Mouse (Mus musculus): ENCODE measurements at regions not wholly inside any gene's neighbourhood (a gene's known extent, or its start where the extent isn't known, plus 50 kb on each side); places are given as distances from the start of the nearest gene placed in this dataset.

DNA sequence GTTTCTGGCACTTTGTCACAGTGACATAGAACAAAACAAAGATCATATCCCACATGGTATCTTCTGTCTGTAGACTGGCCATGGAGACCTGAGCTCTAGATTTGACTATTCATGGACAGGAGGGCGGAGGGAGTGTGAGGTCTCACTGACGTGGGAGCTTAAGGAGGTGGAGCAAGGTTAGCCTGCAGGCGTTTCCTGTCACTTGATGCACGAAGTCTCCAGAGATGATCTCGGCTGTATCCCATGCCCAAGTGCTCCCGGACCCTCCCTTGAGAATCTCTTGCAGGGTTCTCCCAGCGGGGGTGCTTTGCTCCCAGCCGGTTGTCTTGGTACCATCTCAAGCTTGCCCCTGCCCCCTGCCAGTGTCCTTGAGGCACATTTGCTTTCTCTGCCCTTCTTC, 60.6 kb upstream of the Sdk2 start:
- TF ChIP-seq CTCF (IDR thresholded peaks at IDR 0.05; ENCODE audit: insufficient read depth, low read length), result no peak
- no peak for TF ChIP-seq POLR2A (IDR thresholded peaks at IDR 0.05; ENCODE audit: borderline replicate concordance, extremely low read depth, low read depth, low read length)

Measured in lung, adult 2 months (tissue).